Mouse (Mus musculus): ENCODE results near the gene Pars2. TPM values are rescaled to one million over a fixed set of nuclear protein-coding genes. Genes with fewer than 3 reads are reported as not detected.

The Pars2 gene
- polyA plus RNA-seq, 1 experiment from 2014 or later = 12.6 TPM

DNA sequence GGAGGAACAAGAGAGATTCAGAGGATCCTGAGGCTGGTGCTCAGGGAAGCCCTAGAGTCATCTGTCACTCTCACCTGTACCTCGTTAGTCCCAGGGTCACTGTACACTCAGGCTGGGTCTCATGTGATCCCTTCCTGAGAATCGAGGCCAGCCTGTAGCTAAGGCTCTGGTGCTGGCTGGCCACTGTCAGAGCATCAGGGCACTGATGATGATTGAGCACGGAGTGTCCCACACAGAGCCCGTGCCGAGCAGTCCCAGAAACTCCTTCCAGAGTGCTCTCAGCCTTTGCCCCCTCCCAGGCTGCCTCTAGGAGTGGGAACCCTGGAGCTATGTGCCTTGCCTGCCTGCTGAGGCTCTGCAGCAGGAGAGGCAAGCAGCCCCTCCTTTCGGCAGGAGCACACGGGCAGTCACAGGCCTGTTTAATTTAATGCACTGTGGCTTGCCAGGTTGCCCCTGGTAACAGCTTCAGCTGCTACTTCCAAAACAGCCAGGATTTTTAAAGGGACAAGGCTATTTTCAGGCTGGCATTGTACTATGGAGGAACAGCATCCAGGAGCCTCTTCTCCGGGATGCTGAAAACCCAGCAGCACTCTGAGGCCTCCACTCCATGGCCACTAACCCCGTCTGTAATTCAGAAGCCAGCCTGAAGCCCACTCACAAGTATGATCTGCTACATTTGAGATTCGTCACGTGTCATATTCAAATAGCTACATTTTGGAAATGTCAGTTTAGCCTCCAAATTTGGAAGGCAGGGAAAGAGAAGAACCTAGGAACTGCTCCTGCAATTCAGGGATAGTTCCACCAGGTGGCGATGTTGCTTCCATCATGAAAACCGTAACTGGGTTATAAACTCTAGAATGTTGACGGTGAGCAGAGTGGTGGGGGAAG lies 20.3 kb upstream of the Pars2 start:
- peak; percentile 94 for ATAC-seq
- Histone ChIP-seq H3K4me3 (replicated peaks; ENCODE audit: low read length) (no peak overlapping the region), H3K9ac (replicated peaks; ENCODE audit: low read depth, low read length) (peak overlapping the region; percentile 35), H3K4me1 (replicated peaks; ENCODE audit: control insufficient read depth, insufficient read depth, low read length) (peaks cover 42% of the 10 kb centered on the region), H3K27ac (ENCODE audit: low read length) (peak overlapping the region; percentile 89), H3K4me2 (ENCODE audit: low read length) (peak overlapping the region; percentile 33), H3K9me3 (ENCODE audit: control insufficient read depth, low read length) (no peaks in the 10 kb centered on the region), H3K27me3 (replicated peaks; ENCODE audit: control insufficient read depth, insufficient read depth, low read length) (no peaks in the 10 kb centered on the region), H3K36me3 (ENCODE audit: control insufficient read depth, insufficient read depth) (no peaks in the 10 kb centered on the region)
- 14% methylated on average over 14 of the region's 14 CpGs for WGBS

DNA sequence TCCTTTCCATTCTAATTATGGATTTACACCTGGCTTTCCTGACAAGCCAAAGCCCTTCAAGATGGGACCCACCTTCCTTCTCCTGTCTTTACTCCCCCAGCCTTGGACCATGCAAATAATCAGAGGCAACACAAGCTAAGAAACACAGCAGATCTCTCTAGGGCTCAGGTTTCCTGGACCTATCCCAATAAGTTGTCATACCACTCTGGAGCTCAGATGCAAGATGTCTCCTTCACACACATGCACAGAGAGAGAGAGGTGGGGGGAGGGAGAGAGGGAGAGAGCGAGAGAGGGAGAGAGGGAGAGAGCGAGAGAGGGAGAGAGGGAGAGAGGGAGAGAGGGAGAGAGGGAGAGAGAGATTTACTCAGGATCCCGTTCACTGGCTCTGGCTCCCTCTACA lies 18.6 kb upstream of the Pars2 start:
- no peak for ATAC-seq
- H3K9me3 ChIP-seq (ENCODE audit: control insufficient read depth, low read length) = no peaks in the 10 kb centered on the region
- H3K4me2 ChIP-seq (ENCODE audit: low read length) = no peak overlapping the region
- WGBS = 38% methylated on average over 1 of the region's 3 CpGs
- H3K4me1 ChIP-seq (replicated peaks; ENCODE audit: control insufficient read depth, insufficient read depth, low read length) = peaks cover 40% of the 10 kb centered on the region
- no peaks in the 10 kb centered on the region for H3K36me3 ChIP-seq (ENCODE audit: control insufficient read depth, insufficient read depth)
- H3K27me3 ChIP-seq (replicated peaks; ENCODE audit: control insufficient read depth, insufficient read depth, low read length) = no peaks in the 10 kb centered on the region
- H3K4me3 ChIP-seq (replicated peaks; ENCODE audit: low read length) = no peak overlapping the region
- H3K27ac ChIP-seq (ENCODE audit: low read length) = no peak overlapping the region
- H3K9ac ChIP-seq (replicated peaks; ENCODE audit: low read depth, low read length) = no peak overlapping the region

DNA sequence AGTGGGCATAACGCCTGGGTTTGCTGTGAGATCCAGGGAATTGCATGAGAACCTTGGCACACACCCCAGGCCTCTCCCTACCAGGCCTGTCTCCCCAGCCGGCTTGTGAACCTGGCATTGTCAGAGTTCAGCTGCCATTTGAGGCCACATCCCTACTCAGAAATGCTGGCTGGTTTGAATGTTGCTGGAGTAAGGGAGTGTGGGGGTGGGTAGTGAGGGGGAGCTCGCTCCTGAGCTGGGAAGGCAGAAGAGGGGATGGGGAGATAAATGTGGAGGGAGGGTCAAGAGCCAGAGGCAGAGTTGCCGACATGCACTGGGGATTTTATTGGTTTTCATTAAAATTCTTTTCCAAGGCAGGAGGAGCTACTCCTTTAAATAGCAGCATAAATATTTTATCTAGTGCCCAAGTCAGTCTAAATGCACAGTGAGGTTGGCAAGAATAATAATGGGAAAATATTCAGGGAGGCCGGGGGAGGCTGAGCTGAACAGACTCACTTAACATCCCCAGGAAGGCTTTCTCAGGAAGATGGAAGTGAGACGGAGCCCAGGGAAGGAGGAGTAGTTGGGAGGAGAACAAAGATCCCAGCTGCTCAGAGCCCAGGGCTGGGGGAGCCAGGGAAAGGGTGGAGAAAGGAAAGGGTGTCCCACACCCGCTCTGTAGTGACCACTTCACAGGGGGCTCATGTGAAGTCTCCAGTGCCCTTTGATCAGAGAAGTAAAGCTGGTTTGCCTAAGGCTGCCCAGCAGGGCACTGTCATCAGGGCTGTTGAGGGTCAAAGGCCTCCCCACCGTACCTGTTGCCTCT lies 17.4 kb upstream of the Pars2 start:
- H3K4me2 ChIP-seq (ENCODE audit: low read length) = no peak overlapping the region
- H3K4me3 ChIP-seq (replicated peaks; ENCODE audit: low read length) = no peak overlapping the region
- peaks cover 40% of the 10 kb centered on the region for H3K4me1 ChIP-seq (replicated peaks; ENCODE audit: control insufficient read depth, insufficient read depth, low read length)
- no peaks in the 10 kb centered on the region for H3K9me3 ChIP-seq (ENCODE audit: control insufficient read depth, low read length)
- ATAC-seq = no peak
- peak overlapping the region; percentile 60 for H3K27ac ChIP-seq (ENCODE audit: low read length)
- 0 out of 2 replicates have a peak overlapping the region, but pooled peaks have one; percentile 22 for H3K9ac ChIP-seq (replicated peaks; ENCODE audit: low read depth, low read length)
- WGBS = 33% methylated on average over 8 of the region's 8 CpGs
- H3K27me3 ChIP-seq (replicated peaks; ENCODE audit: control insufficient read depth, insufficient read depth, low read length) = no peaks in the 10 kb centered on the region
- no peaks in the 10 kb centered on the region for H3K36me3 ChIP-seq (ENCODE audit: control insufficient read depth, insufficient read depth)

- H3K9ac ChIP-seq (replicated peaks; ENCODE audit: low read depth, low read length) = no peak overlapping the region
- no peak for ATAC-seq
These were observed 16.8 kb upstream of the Pars2 start for GRCm38 (mm10) chr4:106634086-106634479.

DNA sequence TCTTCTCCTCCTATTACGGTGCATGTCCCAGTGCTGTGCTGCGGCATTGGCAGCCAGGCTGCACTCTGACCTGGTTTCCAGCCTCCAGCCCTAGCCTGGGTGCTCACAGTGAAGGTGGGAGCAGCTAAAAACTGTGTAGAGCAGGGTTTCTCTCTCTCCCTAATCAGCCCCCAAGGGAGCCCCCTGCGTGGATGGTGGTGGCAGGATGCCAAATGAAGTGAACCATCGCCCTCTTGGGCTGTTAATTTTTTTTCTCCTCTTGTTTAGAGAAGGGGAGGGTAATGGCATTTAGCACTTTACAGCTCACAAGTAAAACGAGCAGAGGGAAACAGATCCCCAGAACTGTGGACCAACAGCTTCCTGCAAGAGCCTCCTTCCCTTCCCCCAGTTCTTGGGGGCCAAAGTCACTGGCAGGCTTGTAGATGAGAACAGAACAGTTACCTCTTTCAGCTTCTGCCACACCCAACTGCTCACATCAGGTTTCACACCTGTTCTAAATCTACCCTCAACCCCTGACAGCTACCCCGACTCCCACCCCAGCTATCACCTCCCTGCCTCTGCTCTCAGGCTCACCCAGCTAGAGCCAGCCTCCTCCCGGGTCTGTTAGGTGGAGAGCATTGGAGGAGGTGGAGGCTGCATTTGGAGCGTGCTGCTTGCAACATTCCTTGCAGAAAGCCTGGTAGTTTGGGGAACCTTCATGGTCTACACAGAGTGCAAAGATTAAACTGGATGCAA lies 7.2 kb upstream of the Pars2 start:
- H3K27ac ChIP-seq (ENCODE audit: low read length) = no peak overlapping the region
- H3K36me3 ChIP-seq (ENCODE audit: control insufficient read depth, insufficient read depth) = no peaks in the 10 kb centered on the region
- ATAC-seq = no peak
- H3K27me3 ChIP-seq (replicated peaks; ENCODE audit: control insufficient read depth, insufficient read depth, low read length) = peaks cover 1% of the 10 kb centered on the region; the same call in 1 of the 2 replicates
- no peak overlapping the region for H3K4me3 ChIP-seq (replicated peaks; ENCODE audit: low read length)
- no peak overlapping the region for H3K9ac ChIP-seq (replicated peaks; ENCODE audit: low read depth, low read length)
- H3K9me3 ChIP-seq (ENCODE audit: control insufficient read depth, low read length) = no peaks in the 10 kb centered on the region
- 32% methylated on average over 8 of the region's 8 CpGs for WGBS
- H3K4me2 ChIP-seq (ENCODE audit: low read length) = no peak overlapping the region
- H3K4me1 ChIP-seq (replicated peaks; ENCODE audit: control insufficient read depth, insufficient read depth, low read length) = no peaks in the 10 kb centered on the region

More at GRCm38 (mm10) chr4:106634086-106634479, 16.8 kb upstream of the Pars2 start:
- no peak overlapping the region for H3K4me3 ChIP-seq (replicated peaks; ENCODE audit: low read length)
- peaks cover 40% of the 10 kb centered on the region for H3K4me1 ChIP-seq (replicated peaks; ENCODE audit: control insufficient read depth, insufficient read depth, low read length)
- no peaks in the 10 kb centered on the region for H3K27me3 ChIP-seq (replicated peaks; ENCODE audit: control insufficient read depth, insufficient read depth, low read length)
- H3K9me3 ChIP-seq (ENCODE audit: control insufficient read depth, low read length) = no peaks in the 10 kb centered on the region
- H3K27ac ChIP-seq (ENCODE audit: low read length) = no peak overlapping the region; the same call in 1 of the 2 replicates
- 52% methylated on average over 8 of the region's 9 CpGs for WGBS
- no peak overlapping the region for H3K4me2 ChIP-seq (ENCODE audit: low read length)
- no peaks in the 10 kb centered on the region for H3K36me3 ChIP-seq (ENCODE audit: control insufficient read depth, insufficient read depth)

- WGBS = 81% methylated on average over 6 of the region's 6 CpGs
- ATAC-seq = no peak
- H3K27ac ChIP-seq (ENCODE audit: low read length) = no peak overlapping the region
These were observed 6.7 kb upstream of the Pars2 start for GRCm38 (mm10) chr4:106644218-106644610.

DNA sequence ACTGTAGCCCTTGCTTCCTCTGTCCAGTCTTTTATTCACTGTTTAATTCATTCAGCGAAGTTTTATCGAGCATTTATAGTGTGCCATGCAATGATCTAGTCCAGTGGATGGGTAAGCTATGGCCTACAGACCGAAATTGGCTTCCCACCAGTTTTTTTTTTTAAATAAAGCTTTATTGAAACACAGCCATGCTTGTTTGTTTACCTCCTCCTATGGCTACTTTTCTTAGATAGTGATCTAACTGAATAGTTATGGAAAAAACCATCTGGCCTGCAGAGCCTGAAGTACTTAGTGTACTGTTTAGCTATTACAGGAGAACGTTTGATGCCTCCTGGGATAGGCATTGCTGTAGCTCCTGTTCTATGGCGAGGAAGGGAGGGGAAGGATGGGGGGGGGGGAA lies 5.1 kb upstream of the Pars2 start:
- no peak overlapping the region for H3K9ac ChIP-seq (replicated peaks; ENCODE audit: low read depth, low read length)
- no peak for ATAC-seq
- H3K27ac ChIP-seq (ENCODE audit: low read length) = no peak overlapping the region
- H3K4me3 ChIP-seq (replicated peaks; ENCODE audit: low read length) = no peak overlapping the region
- H3K36me3 ChIP-seq (ENCODE audit: control insufficient read depth, insufficient read depth) = no peaks in the 10 kb centered on the region
- no peaks in the 10 kb centered on the region for H3K9me3 ChIP-seq (ENCODE audit: control insufficient read depth, low read length)
- H3K4me1 ChIP-seq (replicated peaks; ENCODE audit: control insufficient read depth, insufficient read depth, low read length) = no peaks in the 10 kb centered on the region
- peaks cover 5% of the 10 kb centered on the region; the same call in 1 of the 2 replicates for H3K27me3 ChIP-seq (replicated peaks; ENCODE audit: control insufficient read depth, insufficient read depth, low read length)
- 79% methylated on average over 5 of the region's 5 CpGs for WGBS
- no peak overlapping the region for H3K4me2 ChIP-seq (ENCODE audit: low read length)

More at GRCm38 (mm10) chr4:106644218-106644610, 6.7 kb upstream of the Pars2 start:
- H3K9ac ChIP-seq (replicated peaks; ENCODE audit: low read depth, low read length) = no peak overlapping the region
- H3K4me2 ChIP-seq (ENCODE audit: low read length) = no peak overlapping the region
- no peaks in the 10 kb centered on the region for H3K36me3 ChIP-seq (ENCODE audit: control insufficient read depth, insufficient read depth)
- H3K9me3 ChIP-seq (ENCODE audit: control insufficient read depth, low read length) = no peaks in the 10 kb centered on the region
- no peaks in the 10 kb centered on the region for H3K4me1 ChIP-seq (replicated peaks; ENCODE audit: control insufficient read depth, insufficient read depth, low read length)
- H3K27me3 ChIP-seq (replicated peaks; ENCODE audit: control insufficient read depth, insufficient read depth, low read length) = peaks cover 5% of the 10 kb centered on the region; the same call in 1 of the 2 replicates
- no peak overlapping the region for H3K4me3 ChIP-seq (replicated peaks; ENCODE audit: low read length)

DNA sequence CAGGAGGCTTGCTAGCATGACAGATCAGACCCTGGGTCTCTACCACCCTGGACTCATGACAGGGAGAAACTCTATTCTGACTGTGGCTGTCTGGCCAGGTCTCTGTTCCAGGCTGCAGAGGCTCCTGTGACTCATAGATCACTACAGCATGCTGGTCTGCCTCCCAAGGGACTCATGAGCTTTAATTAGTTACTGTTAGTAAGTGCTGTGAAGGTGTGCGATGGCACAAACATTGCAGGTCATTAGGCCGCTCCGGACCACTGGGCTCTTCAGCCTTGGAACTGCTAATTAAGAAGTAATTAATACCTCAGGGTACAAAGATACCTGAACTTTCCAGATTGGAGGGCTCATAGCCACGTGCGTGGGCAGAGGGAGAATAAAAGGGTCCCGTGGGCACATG lies 3.7 kb upstream of the Pars2 start:
- Histone ChIP-seq H3K36me3 (ENCODE audit: control insufficient read depth, insufficient read depth) (no peaks in the 10 kb centered on the region), H3K4me3 (replicated peaks; ENCODE audit: low read length) (no peak overlapping the region), H3K4me1 (replicated peaks; ENCODE audit: control insufficient read depth, insufficient read depth, low read length) (peaks cover 7% of the 10 kb centered on the region), H3K9ac (replicated peaks; ENCODE audit: low read depth, low read length) (no peak overlapping the region), H3K27me3 (replicated peaks; ENCODE audit: control insufficient read depth, insufficient read depth, low read length) (peaks cover 5% of the 10 kb centered on the region; the same call in 1 of the 2 replicates), H3K9me3 (ENCODE audit: control insufficient read depth, low read length) (no peaks in the 10 kb centered on the region), H3K27ac (ENCODE audit: low read length) (no peak overlapping the region), H3K4me2 (ENCODE audit: low read length) (no peak overlapping the region)
- no peak for ATAC-seq
- 69% methylated on average over 6 of the region's 6 CpGs for WGBS

All from forebrain, embryonic 16.5 days (tissue).